Mouse (Mus musculus): ENCODE results near the gene Alpk1. TPM values are rescaled to one million over a fixed set of nuclear protein-coding genes. Genes with fewer than 3 reads are reported as not detected.

Alpk1 gene
- polyA plus RNA-seq, 1 experiment = 1.8 TPM

DNA sequence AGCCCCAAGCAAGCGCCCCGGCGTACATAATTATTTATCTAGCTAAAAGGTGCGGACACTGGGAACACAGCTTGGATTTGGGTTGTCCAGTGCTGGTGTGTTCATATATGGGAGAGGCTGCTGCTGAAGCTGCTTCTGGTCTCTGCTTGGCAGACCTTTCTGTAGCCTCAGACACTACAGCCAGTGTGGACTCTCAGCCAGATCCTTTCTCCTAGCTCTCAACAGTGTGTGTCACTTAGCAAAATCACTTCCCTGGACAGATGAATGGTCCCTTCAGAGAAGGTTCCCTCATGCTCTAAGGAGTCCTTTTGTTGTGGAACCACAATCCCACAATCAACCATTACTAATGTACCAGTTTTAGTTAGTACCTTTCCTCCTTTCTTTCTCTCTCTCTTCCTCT lies 21.5 kb downstream of the Alpk1 start:
- no peak for TF ChIP-seq POLR2A (IDR thresholded peaks at IDR 0.05; ENCODE audit: low read depth, low read length)
- TF ChIP-seq CTCF (IDR thresholded peaks at IDR 0.05; ENCODE audit: extremely low read depth, insufficient read length, insufficient replicate concordance, low read depth, low read length) = no peak
- WGBS = 85% methylated on average over 4 of the region's 4 CpGs

DNA sequence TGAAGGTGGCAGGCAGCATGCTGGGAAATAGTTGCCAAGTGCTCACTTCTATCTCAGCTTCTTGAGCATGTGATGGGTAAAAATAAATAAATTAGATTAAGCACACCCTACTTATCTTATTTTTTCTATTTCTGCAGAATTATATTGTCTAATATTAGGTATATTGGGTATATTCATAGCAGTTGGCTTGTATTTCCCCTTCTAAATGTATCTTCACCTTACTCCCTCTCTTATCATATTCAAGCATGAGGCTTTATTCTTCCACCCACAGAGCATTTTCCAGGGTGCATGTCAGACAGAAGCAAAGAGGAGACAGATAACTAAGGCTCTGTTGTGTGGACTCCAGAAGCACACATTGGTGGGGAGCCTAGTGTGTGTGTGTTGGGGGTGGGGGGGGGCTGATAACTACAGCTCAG lies 22.4 kb downstream of the Alpk1 start:
- H3K4me3 ChIP-seq (ENCODE audit: low read depth, low read length) = no peak overlapping the region
- H3K27me3 ChIP-seq (ENCODE audit: control insufficient read depth, insufficient read depth, low read length) = no peaks in the 10 kb centered on the region
- TF ChIP-seq POLR2A (IDR thresholded peaks at IDR 0.05; ENCODE audit: low read depth, low read length) = no peak
- no peak overlapping the region for H3K27ac ChIP-seq (ENCODE audit: insufficient read depth, low read depth, low read length)
- H3K4me1 ChIP-seq (ENCODE audit: control insufficient read depth, insufficient read depth, insufficient read length, low read length) = no peaks in the 10 kb centered on the region
- H3K36me3 ChIP-seq (ENCODE audit: control insufficient read depth, insufficient read depth, low read length) = peaks cover 6% of the 10 kb centered on the region; the same call in 1 of the 2 replicates

More for the DNA sequence above, 21.5 kb downstream of the Alpk1 start:
- H3K4me1 ChIP-seq (ENCODE audit: control insufficient read depth, insufficient read depth, insufficient read length, low read length) = no peaks in the 10 kb centered on the region
- H3K27me3 ChIP-seq (ENCODE audit: control insufficient read depth, insufficient read depth, low read length) = no peaks in the 10 kb centered on the region
- peaks cover 6% of the 10 kb centered on the region; the same call in 1 of the 2 replicates for H3K36me3 ChIP-seq (ENCODE audit: control insufficient read depth, insufficient read depth, low read length)
- no peak overlapping the region for H3K4me3 ChIP-seq (ENCODE audit: low read depth, low read length)
- H3K27ac ChIP-seq (ENCODE audit: insufficient read depth, low read depth, low read length) = no peak overlapping the region

DNA sequence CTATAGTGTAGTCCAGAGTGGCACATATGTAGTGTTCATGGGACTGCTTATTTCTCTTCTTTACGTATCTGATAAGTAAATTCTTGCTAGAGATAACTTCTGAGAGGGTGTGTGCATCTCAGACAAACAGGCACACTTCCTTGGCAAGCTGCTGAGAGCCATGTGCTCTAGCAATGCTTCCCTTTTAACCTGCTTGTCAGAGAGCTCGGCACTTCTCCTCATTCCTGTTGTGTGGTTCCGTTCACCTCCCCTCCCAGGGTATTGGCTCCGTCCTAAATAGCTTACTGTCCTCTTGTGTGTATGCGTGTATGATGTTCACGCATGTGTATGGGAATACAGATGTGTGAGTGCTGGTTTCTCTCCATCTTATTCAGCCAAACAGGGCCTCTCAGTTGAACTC lies 23.9 kb downstream of the Alpk1 start:
- Histone ChIP-seq H3K27me3 (ENCODE audit: control insufficient read depth, insufficient read depth, low read length) (no peaks in the 10 kb centered on the region), H3K27ac (ENCODE audit: insufficient read depth, low read depth, low read length) (no peak overlapping the region), H3K36me3 (ENCODE audit: control insufficient read depth, insufficient read depth, low read length) (peaks cover 8% of the 10 kb centered on the region), H3K4me3 (ENCODE audit: low read depth, low read length) (no peak overlapping the region), H3K4me1 (ENCODE audit: control insufficient read depth, insufficient read depth, insufficient read length, low read length) (no peaks in the 10 kb centered on the region)
- no peak for TF ChIP-seq POLR2A (IDR thresholded peaks at IDR 0.05; ENCODE audit: low read depth, low read length)
- no peak for TF ChIP-seq CTCF (IDR thresholded peaks at IDR 0.05; ENCODE audit: extremely low read depth, insufficient read length, insufficient replicate concordance, low read depth, low read length)
- WGBS = 90% methylated on average over 6 of the region's 6 CpGs

DNA sequence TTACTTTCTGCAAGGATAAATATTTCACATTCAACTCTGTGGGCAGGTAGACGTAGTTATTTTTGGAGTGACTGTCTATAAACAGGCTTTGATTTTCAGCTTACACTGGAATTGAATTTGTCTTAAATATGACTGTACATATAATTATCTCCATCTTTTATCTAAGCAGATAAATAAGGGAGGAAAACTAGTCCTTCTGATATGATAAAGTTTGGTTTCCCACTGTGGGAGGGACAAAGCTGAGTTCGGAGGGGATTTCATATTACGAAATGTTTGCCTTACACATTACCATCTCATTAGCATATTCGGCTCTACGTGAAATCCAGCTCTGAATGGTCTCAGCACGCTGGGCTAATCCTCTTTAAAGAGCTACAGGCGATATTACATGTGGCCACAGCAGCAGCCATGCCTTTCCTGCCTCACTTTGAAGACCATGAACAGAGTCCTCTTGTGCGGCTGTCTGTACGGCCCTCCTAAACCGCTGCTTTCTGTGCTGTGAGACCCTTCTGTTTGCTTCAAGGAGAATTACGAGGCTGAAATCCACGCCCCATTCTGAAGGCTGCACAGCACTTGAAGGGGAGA lies 30.3 kb downstream of the Alpk1 start:
- no peak for TF ChIP-seq POLR2A (IDR thresholded peaks at IDR 0.05; ENCODE audit: low read depth, low read length)
- no peak for TF ChIP-seq CTCF (IDR thresholded peaks at IDR 0.05; ENCODE audit: extremely low read depth, insufficient read length, insufficient replicate concordance, low read depth, low read length)
- Histone ChIP-seq H3K36me3 (ENCODE audit: control insufficient read depth, insufficient read depth, low read length) (peaks cover 8% of the 10 kb centered on the region), H3K4me3 (ENCODE audit: low read depth, low read length) (no peak overlapping the region), H3K4me1 (ENCODE audit: control insufficient read depth, insufficient read depth, insufficient read length, low read length) (no peaks in the 10 kb centered on the region), H3K27me3 (ENCODE audit: control insufficient read depth, insufficient read depth, low read length) (no peaks in the 10 kb centered on the region), H3K27ac (ENCODE audit: insufficient read depth, low read depth, low read length) (no peak overlapping the region)
- WGBS = 49% methylated on average over 12 of the region's 12 CpGs

DNA sequence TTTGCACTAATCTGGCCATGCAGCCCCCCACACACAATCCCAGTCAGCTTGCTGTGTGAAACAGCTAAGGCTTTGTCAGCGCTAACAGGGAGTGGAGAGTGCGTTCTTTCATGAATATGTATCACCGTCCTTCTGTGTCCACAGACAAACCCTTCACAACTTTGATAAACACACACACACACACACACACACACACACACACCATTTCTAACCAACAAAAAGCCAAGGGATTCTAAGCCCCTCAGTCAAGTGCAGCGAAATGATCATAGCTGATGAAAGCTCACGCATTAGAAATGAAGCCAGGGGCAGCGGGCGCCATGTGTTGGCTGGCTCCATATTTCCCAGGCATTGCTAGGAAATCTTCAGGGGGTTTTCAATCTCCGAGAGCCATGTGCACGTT lies 31.1 kb downstream of the Alpk1 start:
- H3K36me3 ChIP-seq (ENCODE audit: control insufficient read depth, insufficient read depth, low read length) = peaks cover 5% of the 10 kb centered on the region
- 80% methylated on average over 9 of the region's 9 CpGs for WGBS
- no peak overlapping the region for H3K27ac ChIP-seq (ENCODE audit: insufficient read depth, low read depth, low read length)
- TF ChIP-seq POLR2A (IDR thresholded peaks at IDR 0.05; ENCODE audit: low read depth, low read length) (no peak), CTCF (IDR thresholded peaks at IDR 0.05; ENCODE audit: extremely low read depth, insufficient read length, insufficient replicate concordance, low read depth, low read length) (no peak)
- no peaks in the 10 kb centered on the region; the same call in 1 of the 2 replicates for H3K4me1 ChIP-seq (ENCODE audit: control insufficient read depth, insufficient read depth, insufficient read length, low read length)
- no peak overlapping the region for H3K4me3 ChIP-seq (ENCODE audit: low read depth, low read length)
- H3K27me3 ChIP-seq (ENCODE audit: control insufficient read depth, insufficient read depth, low read length) = no peaks in the 10 kb centered on the region

DNA sequence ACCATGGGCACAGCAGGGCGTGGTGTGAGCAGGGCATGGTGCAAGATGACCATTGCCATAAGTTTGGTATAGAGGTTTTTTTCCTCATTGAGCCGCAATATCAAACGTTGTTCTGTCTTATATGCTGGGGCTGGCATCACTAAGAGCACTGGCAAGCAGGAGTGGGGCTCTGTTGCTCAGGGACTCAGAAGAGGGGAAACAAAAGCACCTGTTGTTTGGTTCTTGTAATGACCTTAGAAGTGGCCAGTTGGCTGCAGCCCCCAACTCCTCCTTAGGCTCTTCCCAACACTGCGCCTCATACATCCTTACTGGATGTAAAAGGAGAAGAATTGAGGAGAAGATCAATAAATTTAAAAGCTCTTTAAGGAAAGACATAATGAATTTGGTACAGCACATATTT lies 31.7 kb downstream of the Alpk1 start:
- Histone ChIP-seq H3K27ac (ENCODE audit: insufficient read depth, low read depth, low read length) (no peak overlapping the region), H3K4me3 (ENCODE audit: low read depth, low read length) (no peak overlapping the region), H3K36me3 (ENCODE audit: control insufficient read depth, insufficient read depth, low read length) (peaks cover 3% of the 10 kb centered on the region), H3K27me3 (ENCODE audit: control insufficient read depth, insufficient read depth, low read length) (no peaks in the 10 kb centered on the region), H3K4me1 (ENCODE audit: control insufficient read depth, insufficient read depth, insufficient read length, low read length) (no peaks in the 10 kb centered on the region; the same call in 1 of the 2 replicates)
- 81% methylated on average over 4 of the region's 4 CpGs for WGBS
- TF ChIP-seq CTCF (IDR thresholded peaks at IDR 0.05; ENCODE audit: extremely low read depth, insufficient read length, insufficient replicate concordance, low read depth, low read length) = no peak
- TF ChIP-seq POLR2A (IDR thresholded peaks at IDR 0.05; ENCODE audit: low read depth, low read length) = no peak

DNA sequence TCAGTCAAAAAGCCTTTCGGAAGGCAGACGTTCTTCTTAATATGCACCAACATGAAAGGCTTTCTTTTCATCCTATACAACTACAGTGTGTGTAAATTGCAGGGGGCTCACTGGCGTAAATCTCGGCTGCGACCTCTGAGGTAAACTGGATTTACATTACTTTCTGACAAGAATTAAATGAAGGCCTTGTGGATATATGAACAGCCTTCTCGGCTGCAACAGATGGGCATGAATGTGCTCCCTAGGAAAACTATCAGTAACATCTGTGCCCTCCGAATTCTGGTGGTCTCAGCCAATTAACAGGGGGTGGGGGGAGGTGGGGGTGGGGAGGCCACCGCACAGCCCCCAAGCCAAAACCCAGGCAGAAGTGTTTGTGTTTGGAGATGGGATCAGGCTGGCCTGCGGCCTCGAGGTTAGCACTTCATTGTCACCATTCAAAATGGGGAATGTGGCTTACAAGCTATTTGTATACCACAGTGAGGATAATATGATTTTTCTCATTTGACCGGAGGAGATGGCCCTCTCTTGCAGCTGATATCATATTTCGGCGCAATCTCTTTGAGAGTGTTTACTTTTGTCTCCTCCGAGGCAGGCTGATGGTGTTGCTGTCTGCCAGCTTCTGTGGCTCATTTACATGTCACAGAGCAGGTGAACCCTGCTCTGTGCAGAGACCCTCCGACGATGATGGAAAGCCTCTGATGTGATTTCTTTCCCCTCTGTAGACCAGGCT lies 34.3 kb downstream of the Alpk1 start:
- H3K27ac ChIP-seq (ENCODE audit: insufficient read depth, low read depth, low read length) = no peak overlapping the region
- no peak overlapping the region for H3K4me3 ChIP-seq (ENCODE audit: low read depth, low read length)
- H3K27me3 ChIP-seq (ENCODE audit: control insufficient read depth, insufficient read depth, low read length) = no peaks in the 10 kb centered on the region
- WGBS = 68% methylated on average over 16 of the region's 16 CpGs
- TF ChIP-seq POLR2A (IDR thresholded peaks at IDR 0.05; ENCODE audit: low read depth, low read length) = no peak
- no peak for TF ChIP-seq CTCF (IDR thresholded peaks at IDR 0.05; ENCODE audit: extremely low read depth, insufficient read length, insufficient replicate concordance, low read depth, low read length)
- H3K4me1 ChIP-seq (ENCODE audit: control insufficient read depth, insufficient read depth, insufficient read length, low read length) = no peaks in the 10 kb centered on the region; the same call in 1 of the 2 replicates
- H3K36me3 ChIP-seq (ENCODE audit: control insufficient read depth, insufficient read depth, low read length) = no peaks in the 10 kb centered on the region
